Mouse (Mus musculus) lung, adult 2 months (tissue): ENCODE data around the gene Zfyve19.

Source experiments
- CTCF ChIP-seq: fragments of 200-500 bp; IDR thresholded peaks from 2 replicates; pipeline ENCODE4 v1.5.1; 2011; ENCODE audit warnings: mild to moderate bottlenecking, low read length, control low read depth; ENCODE audit not compliant: insufficient read depth
- POLR2A ChIP-seq: fragments of 200-500 bp; IDR thresholded peaks from 2 replicates; pipeline ENCODE4 v1.6.1; 2011; ENCODE audit warnings: low read depth, mild to moderate bottlenecking, control low read depth, low read length, borderline replicate concordance; ENCODE audit errors: extremely low read depth

DNA sequence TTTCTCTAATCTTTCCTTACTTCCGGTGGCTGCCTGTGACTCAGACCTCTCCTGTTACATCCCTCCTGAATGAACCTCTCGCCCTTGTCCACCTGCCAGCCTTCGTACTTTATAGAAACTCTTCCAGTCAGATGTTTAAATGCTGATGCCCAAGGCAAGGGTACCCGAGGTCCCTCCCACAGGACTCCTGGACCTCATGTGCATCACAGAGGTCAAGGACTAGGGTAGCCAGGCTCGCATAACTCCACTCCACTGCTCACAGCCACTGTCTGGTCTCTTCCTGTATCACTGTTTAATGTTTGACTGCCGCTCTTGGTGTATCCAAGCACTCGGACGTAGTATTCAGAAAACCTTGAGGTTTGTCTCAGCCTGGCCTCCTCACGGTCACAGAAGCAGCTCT, 34.1 kb downstream of the Zfyve19 start:
- no peak for TF ChIP-seq POLR2A
- no peak for TF ChIP-seq CTCF
